Mouse (Mus musculus) common myeloid progenitor, adult 5-6 weeks (primary cell): ENCODE measurements around the gene Crocc2. TPM values are rescaled to one million over a fixed set of nuclear protein-coding genes. Genes with fewer than 3 reads are reported as not detected.

Experiments used
- ATAC-seq: replicated peaks from 2 replicates; pipeline ENCODE4 v1.8.0; 2016; ENCODE audit warnings: low read depth, mild to moderate bottlenecking, moderate TSS enrichment, inconsistent platforms; ENCODE audit not compliant: poor library complexity, severe bottlenecking
- total RNA-seq: library from RNA; stranded (forward); fragments of 200-1000, 187-1606 nt; gene quantifications from 2 replicates; pipeline ENCODE4 v1.2.3, GENCODE M21; 2017

Gene Crocc2
- total RNA-seq, result not detected in 2 replicates

GRCm38 (mm10) chr1:93168295-93168775 is at the start of gene Crocc2:
Crocc2 (plus strand) TSS chr1:93168725.
- no peak for ATAC-seq

DNA sequence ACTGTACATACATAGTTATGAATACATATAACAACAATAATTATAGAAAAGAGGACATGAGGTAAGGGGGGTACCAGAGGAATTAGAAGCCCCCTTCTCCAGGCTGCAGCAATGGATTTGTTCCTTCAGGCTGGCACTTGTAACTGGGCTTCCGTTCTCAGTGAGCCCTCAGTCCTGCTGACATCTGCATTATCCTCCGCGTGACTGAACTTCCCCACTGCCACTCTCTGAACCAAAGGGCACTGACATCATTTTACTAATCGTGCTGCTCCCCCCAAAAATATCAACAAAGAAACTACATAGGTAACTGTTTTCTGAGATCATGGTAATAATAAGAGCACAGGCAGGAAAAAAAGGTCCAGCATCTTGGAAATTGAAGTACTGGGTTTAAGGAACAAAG is 49.7 kb upstream of the Crocc2 start:
- no peak for ATAC-seq

DNA sequence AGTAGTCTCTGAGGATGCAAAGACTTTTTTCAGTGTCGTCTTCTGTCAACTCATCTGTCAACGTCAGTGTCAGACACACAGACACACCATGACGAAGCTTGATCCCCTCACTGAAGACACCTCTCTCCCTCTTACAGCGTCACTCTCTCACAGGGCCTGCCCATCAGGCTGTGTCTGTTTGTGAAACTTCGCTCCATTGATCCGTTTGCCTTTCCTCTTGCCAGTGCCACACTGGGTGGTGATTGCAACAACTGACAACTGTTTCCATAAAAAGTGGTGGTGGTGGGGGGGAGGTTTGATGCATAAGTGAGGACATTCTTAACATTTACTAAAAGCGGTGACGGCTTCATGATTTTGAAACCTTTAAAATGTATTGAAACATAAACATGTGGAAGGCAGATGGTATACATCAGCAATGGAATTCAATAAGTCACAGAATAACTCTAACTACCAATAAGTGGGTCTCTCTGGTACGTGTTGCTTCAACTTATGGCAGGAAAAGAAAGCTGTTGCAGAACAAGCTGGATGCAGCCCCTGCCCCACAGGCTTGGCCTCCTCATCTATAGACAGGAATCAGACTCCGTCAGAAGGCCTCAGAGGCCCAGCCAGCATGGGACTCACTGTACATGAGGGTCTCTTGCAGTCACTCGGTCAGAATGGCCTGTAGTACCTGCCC is 45.2 kb upstream of the Crocc2 start:
- no peak for ATAC-seq

- ATAC-seq, result no peak
These were observed 44.5 kb upstream of the Crocc2 start for GRCm38 (mm10) chr1:93124066-93124465.

DNA sequence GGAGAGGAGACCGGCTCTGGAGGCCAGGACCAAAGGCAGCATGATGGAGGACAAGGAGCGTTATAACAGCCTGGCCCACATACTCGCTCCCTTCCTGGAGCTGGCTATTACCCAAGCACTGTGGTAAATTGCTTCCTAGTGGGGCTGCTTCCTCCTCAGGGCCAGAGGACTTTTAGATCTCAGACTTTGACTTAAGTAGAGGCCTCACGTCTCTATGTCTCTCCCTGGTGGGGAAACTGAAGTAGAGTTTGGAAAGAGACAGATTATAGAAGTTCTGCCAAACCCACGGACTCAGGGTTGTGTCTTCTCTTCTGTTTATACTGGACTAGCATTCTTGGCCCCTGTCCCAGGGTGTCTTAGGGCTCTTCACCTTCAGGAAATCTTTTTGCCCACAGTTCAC is 43.3 kb upstream of the Crocc2 start:
- peak; percentile 88 for ATAC-seq

DNA sequence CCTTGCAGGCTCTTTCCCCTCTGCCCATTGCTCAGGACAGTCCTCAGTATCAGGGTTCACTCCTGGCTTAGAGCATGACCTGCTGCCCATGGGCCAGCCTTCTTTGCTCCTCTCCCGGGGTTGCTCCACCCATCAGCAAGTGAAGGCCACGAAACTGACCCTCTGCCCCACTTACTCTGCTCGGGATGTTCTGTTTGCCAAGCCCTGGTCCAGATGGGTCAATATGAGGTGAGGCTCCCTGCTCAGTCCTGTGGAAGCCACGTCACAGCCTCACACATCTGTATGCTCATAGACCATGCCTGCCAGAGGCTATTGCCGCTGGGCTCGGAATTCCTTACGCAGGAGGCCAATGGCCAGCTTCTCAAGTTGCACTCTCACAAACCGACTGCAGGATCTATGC is 40.3 kb upstream of the Crocc2 start:
- ATAC-seq, result no peak

GRCm38 (mm10) chr1:93128710-93129349 is 39.7 kb upstream of the Crocc2 start:
- ATAC-seq, result no peak

DNA sequence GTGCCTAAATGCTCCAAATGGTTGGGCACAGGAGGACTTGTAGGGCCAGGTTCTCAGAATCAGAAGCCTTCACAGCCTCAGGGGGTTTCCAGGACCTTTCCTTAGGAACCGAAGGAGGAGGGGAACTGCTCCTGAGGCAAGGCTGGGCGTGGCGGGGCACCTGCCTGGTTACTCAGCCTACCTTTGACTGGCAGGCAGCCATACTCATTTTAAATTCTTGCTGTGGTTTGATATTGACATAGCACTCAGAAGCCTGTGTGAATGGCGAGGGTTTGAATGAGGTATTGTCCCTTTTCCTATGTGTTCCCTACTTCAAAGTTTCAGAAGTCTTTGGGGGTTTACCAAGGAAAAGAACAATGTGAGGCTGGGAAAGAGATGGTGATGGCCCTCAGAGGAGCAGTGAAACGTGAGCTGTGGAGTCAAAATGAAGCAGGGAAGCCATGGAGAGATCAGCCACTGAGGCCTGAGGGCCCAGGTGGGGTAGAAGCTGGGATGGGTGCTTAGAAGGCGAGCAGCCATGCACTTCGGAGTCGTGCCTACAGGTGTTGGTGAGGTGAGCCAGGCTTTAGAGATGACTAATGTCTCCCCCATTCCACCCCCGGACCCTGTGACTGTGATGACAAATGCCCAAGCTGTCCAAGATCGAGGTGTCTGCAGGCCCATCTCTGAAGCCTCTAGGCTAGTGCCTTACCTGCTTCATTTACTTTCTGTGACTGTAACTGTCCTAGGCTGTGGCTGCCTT is 38.1 kb upstream of the Crocc2 start:
- no peak for ATAC-seq

DNA sequence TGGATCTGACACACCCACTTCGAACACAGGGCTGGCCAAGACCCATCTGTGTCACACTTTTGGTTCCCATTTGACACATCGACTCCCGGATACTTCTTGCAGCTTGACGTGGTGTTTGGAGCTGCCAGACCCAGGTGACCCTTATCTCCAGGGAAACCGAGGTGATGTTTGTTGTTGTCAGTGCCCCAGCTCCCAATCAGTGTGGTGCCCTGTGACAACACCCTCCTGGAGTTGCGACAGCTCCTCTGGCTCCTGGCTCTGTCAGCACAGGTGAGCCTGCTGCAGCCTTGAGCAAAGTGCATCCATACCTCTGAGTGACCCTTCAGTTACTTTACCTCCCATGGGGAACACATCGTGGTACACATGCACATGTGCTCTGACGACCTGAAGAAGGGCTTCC is 35.8 kb upstream of the Crocc2 start:
- ATAC-seq, result no peak

DNA sequence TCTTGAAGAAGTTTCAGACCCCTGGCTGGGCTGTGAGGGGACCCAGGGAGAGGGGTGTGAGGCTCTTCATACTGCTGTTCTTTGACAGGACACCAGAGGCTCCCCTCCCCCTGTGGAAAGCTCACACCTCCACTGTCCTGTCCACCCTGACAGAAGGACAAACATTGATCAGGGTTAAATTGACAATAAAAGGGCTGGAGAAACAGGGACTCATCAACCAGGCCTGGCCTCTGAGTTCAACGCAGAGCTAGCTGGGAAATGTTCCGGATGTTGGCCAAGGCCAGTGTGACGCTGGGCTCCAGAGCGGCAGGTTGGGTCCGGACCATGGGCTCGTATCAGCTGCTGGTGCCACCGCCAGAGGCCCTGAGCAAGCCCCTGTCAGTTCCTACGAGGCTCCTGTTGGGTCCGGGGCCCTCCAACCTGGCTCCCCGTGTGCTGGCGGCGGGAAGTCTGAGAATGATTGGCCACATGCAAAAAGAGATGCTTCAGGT is 33.4 kb upstream of the Crocc2 start, which contains the start of gene Agxt:
Gene Agxt, plus strand, starts transcription at position 205 of the 491 bp plus-strand sequence.
- no peak for ATAC-seq

- ATAC-seq, result no peak
These were observed 30.0 kb upstream of the Crocc2 start for GRCm38 (mm10) chr1:93138534-93138933.

GRCm38 (mm10) chr1:93139713-93140112 is 28.8 kb upstream of the Crocc2 start:
- no peak for ATAC-seq

DNA sequence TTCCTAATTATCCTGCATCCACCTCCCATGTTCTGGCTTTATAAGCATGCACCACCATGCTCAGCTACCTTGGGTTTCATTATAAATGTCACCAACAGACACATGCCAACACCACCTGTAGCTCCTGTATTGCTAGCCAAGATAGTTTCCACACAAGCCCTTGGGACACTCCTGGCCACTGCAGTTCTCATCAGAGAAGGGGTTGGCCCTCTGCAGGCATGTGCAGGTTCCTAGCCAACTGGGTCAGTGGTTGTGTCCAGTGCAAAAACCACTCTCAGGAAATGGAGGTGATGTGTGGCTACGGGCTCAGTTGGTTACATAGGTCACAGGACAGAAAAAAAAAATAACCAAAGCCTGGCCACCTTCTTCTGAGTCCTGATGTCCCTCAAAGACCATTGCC is 25.7 kb upstream of the Crocc2 start:
- no peak for ATAC-seq

DNA sequence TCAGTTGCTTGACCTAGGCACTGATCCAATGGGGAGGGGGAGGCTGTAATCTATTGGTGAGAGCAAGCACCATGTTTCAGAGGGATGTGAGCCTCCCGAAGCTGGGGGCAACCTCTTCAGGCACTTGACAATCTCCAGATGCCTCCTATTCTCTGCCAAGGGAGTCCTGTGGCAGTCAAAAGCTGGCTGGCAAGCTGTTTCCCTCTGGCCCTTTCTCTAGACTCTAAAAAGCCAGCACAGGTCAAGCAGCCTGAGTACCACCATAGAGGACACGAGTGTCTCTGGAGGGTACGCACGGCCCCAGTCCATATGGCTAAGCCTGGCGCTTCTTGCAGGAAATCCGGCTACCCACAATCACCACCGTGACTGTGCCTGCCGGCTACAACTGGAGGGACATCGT is 24.3 kb upstream of the Crocc2 start:
- ATAC-seq, result no peak

GRCm38 (mm10) chr1:93150907-93151661 is 17.4 kb upstream of the Crocc2 start:
- ATAC-seq, result no peak

- ATAC-seq, result no peak
These were observed 11.0 kb upstream of the Crocc2 start for GRCm38 (mm10) chr1:93157566-93157965.

DNA sequence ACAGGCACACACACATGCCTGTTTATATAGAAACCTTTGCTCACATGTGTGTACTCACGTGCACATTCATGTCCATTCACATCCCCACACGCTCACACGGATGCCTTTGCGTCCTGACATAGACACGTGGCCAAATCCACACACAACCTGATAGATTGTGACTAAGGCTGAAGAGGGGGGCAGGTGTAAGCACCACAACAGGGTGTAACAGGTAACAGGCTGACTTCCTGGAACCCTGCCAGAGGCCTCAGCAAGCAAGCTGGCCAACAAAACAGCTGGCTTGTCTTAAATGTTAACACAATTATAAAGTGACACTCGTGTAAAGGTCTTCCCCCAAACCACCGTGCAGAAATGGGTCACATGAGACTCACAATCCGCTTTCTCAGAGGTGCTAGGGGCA is 9.6 kb upstream of the Crocc2 start:
- ATAC-seq, result no peak

- ATAC-seq, result no peak
These were observed 8.7 kb upstream of the Crocc2 start for GRCm38 (mm10) chr1:93159566-93160500.

DNA sequence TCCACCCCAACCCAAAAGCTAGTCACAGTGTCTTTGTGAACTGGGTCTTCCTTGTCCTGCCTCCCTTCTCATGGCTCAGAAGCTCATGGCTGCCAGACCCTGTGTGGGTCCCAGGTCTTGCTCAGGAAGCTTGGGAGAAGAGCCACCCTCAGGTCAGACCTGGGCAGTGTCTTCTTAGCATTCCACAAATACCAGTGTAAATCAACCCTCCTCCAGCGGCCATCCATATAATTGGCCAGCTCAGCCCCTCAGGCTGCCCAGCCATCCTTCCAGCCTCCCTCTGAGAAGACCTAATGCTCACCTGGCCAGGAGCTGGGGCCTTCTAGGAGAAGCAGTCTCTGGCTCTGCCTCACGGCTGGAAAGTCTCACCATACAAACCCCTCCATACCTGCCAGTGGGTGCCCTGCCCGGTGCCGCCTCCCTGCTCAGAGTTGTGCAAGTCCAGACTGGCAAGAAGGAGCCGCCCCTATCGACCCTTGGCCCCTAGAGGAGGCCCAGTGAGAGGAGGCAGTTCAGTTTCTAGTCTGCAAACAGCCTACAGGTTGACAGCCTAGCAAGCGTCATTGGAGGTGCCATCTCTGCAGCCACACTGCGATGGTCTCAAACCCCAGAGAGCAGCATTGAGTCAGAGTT is 7.9 kb upstream of the Crocc2 start, which contains the start of gene 2310007B03Rik:
Gene 2310007B03Rik, minus strand, starts transcription at position 448 of the 633 bp plus-strand sequence.
- no peak for ATAC-seq
